Mouse (Mus musculus): Measurements from ENCODE around the gene Igflr1. TPM values are rescaled to one million over a fixed set of nuclear protein-coding genes. Genes with fewer than 3 reads are reported as not detected.

The Igflr1 gene
- polyA plus RNA-seq, 1 experiment from 2014 or later = 3.2 TPM

DNA sequence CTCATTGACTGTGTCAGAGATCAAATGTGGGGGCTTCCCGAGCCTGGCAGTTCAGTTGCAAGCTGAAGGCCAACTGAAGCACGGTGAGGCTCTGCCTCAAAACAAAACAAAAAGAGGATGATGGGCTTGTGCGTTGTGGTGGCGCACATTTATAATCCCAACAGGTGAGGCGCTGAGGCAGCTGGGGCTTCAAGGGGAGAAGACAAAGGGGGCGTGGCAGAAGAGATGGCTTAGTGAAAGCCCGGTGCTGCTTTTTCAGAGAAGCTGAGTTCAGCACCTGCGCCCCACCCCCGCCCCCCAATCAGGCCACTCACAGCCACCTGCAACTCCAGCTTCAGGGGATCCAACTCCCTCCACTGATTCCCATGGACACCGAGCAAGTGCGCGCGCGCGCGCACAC is 43.2 kb downstream of the Igflr1 start:
- Histone ChIP-seq H3K4me1 (ENCODE audit: control insufficient read depth, insufficient read depth, low read length) (peaks cover 6% of the 10 kb centered on the region; the same call in 1 of the 2 replicates), H3K9me3 (replicated peaks; ENCODE audit: control insufficient read depth, low read length) (no peaks in the 10 kb centered on the region), H3K27me3 (ENCODE audit: control insufficient read depth, insufficient read depth, low read length) (0 out of 2 replicates have a peak, but pooled peaks cover 3% of the 10 kb centered on the region), H3K27ac (ENCODE audit: low read depth, low read length) (no peak overlapping the region), H3K4me2 (no peak overlapping the region), H3K4me3 (ENCODE audit: low read depth, low read length) (no peak overlapping the region), H3K9ac (ENCODE audit: low read depth, low read length) (no peak overlapping the region), H3K36me3 (ENCODE audit: control insufficient read depth, insufficient read depth, low read length) (no peaks in the 10 kb centered on the region)
- no peak for ATAC-seq (replicated peaks; ENCODE audit: insufficient number of reproducible peaks, low FRiP score, low TSS enrichment)
- 51% methylated on average over 16 of the region's 16 CpGs for WGBS (ENCODE audit: insufficient replicate concordance)

GRCm38 (mm10) chr7:30610043-30610442 is 44.8 kb downstream of the Igflr1 start:
- no peak overlapping the region for H3K4me3 ChIP-seq (ENCODE audit: low read depth, low read length)
- no peak overlapping the region for H3K9ac ChIP-seq (ENCODE audit: low read depth, low read length)

DNA sequence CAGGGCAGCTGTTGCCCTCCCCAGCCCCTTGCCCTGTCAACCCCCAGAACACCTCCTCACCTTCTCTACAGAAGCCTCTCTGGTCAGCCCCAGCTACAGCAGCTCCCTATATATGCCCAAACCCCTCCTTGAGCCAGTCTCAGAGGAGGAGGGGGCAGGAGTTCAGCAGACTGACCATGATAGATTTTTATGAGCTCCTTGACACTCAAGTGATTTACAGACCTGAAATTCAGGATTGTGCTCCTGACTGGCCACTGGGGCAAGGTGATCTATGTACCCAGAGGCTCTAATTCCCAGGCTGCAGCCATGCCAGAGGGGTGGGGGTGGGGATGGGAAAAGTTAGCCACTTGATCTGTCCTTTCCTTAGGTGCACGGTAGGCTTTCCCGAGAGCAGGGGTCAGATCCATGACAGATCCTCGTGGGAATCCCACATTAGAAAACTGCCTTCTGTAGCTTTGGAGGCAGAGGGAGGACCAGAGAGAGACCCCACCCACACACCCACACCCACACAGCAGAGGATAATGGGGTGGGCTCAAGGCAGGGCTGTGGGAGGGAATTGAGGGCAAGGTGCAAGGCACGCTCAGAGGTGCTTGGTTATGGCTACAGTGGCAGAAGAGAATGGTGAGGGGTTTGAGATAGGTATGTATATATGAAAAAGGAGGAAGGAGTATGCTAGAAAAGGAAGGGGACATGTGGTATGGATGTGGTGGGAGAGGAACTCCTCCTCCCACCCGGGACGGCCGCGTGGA is 47.6 kb downstream of the Igflr1 start, which contains the start of gene Upk1a:
Gene Upk1a (minus strand): TSS at position 194 of the 749 bp plus-strand sequence.
- WGBS (ENCODE audit: insufficient replicate concordance) = 74% methylated on average over 8 of the region's 8 CpGs
- ATAC-seq (replicated peaks; ENCODE audit: insufficient number of reproducible peaks, low FRiP score, low TSS enrichment) = no peak

More at GRCm38 (mm10) chr7:30610043-30610442, 44.8 kb downstream of the Igflr1 start:
- Histone ChIP-seq H3K4me1 (ENCODE audit: control insufficient read depth, insufficient read depth, low read length) (peaks cover 6% of the 10 kb centered on the region; the same call in 1 of the 2 replicates), H3K9me3 (replicated peaks; ENCODE audit: control insufficient read depth, low read length) (no peaks in the 10 kb centered on the region), H3K27me3 (ENCODE audit: control insufficient read depth, insufficient read depth, low read length) (0 out of 2 replicates have a peak, but pooled peaks cover 3% of the 10 kb centered on the region), H3K4me2 (no peak overlapping the region), H3K27ac (ENCODE audit: low read depth, low read length) (no peak overlapping the region), H3K36me3 (ENCODE audit: control insufficient read depth, insufficient read depth, low read length) (no peaks in the 10 kb centered on the region)
- ATAC-seq (replicated peaks; ENCODE audit: insufficient number of reproducible peaks, low FRiP score, low TSS enrichment) = no peak
- 29% methylated on average over 7 of the region's 7 CpGs for WGBS (ENCODE audit: insufficient replicate concordance)

DNA sequence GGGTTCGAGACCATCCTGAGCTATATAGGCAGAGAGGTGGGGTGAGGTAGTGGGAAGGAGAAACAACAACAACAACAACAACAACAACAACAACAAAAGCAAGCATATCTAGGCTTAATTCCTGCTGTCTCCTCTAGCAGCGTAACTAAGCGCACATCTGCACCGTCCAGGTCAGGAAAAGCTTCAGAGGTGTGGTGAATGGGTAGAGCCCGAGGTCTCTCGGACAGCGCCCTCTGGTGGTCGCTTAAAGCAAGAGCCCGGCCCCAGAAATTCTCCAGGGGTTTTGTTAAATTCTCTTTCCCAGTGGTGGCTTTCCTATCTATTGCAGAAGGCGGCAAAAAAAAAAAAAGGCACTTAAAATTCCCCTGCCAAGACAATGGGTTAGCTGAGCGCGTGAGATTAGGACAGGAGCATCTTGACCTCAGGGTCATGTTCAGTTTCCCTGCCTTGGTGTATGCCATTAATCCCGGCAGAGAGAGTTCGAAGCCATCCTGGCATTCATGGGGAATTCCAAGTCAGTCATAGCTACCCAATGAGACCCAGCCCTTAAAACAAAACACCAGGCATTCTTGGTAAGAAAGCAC is 48.4 kb downstream of the Igflr1 start:
- ATAC-seq (replicated peaks; ENCODE audit: insufficient number of reproducible peaks, low FRiP score, low TSS enrichment) = no peak
- no peak overlapping the region for H3K9ac ChIP-seq (ENCODE audit: low read depth, low read length)
- WGBS (ENCODE audit: insufficient replicate concordance) = 24% methylated on average over 14 of the region's 14 CpGs

More for the DNA sequence above, 47.6 kb downstream of the Igflr1 start, which contains the start of gene Upk1a:
- Histone ChIP-seq H3K4me3 (ENCODE audit: low read depth, low read length) (no peak within 1 kb of the TSS), H3K4me2 (no peak within 1 kb of the TSS), H3K27me3 (ENCODE audit: control insufficient read depth, insufficient read depth, low read length) (0 out of 2 replicates have a peak, but pooled peaks cover 3% of the 10 kb centered on the region), H3K36me3 (ENCODE audit: control insufficient read depth, insufficient read depth, low read length) (peaks cover 18% of the 10 kb centered on the region), H3K4me1 (ENCODE audit: control insufficient read depth, insufficient read depth, low read length) (peaks cover 6% of the 10 kb centered on the region; the same call in 1 of the 2 replicates), H3K9me3 (replicated peaks; ENCODE audit: control insufficient read depth, low read length) (no peaks in the 10 kb centered on the region), H3K9ac (ENCODE audit: low read depth, low read length) (no peak within 1 kb of the TSS), H3K27ac (ENCODE audit: low read depth, low read length) (no peak within 1 kb of the TSS)

DNA sequence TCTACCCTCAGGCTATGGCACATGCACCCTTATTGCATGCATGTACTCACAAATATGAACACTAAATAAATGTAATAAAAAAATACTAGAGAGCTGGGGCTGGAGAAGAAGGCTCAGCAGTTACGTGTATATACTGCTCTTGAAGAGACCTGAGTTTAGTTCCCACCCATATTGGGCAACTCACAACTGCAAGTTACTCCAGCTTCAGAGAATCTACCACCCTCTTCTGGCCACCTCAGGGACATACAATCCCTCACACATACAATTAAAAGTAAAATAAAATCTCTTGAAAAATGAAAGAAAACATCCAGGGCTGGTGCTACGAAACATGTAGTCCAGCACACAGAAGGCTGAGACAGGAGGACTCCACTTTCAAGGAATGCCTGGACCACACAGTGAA is 49.2 kb downstream of the Igflr1 start:
- ATAC-seq (replicated peaks; ENCODE audit: insufficient number of reproducible peaks, low FRiP score, low TSS enrichment) = no peak

More for the DNA sequence above, 48.4 kb downstream of the Igflr1 start:
- Histone ChIP-seq H3K27ac (ENCODE audit: low read depth, low read length) (no peak overlapping the region), H3K9me3 (replicated peaks; ENCODE audit: control insufficient read depth, low read length) (no peaks in the 10 kb centered on the region), H3K27me3 (ENCODE audit: control insufficient read depth, insufficient read depth, low read length) (0 out of 2 replicates have a peak, but pooled peaks cover 3% of the 10 kb centered on the region), H3K4me1 (ENCODE audit: control insufficient read depth, insufficient read depth, low read length) (peaks cover 6% of the 10 kb centered on the region; the same call in 1 of the 2 replicates), H3K36me3 (ENCODE audit: control insufficient read depth, insufficient read depth, low read length) (peaks cover 26% of the 10 kb centered on the region), H3K4me2 (no peak overlapping the region), H3K4me3 (ENCODE audit: low read depth, low read length) (no peak overlapping the region)

GRCm38 (mm10) chr7:30615049-30615760 is 50.0 kb downstream of the Igflr1 start:
- WGBS (ENCODE audit: insufficient replicate concordance) = 56% methylated on average over 5 of the region's 5 CpGs
- Histone ChIP-seq H3K9ac (ENCODE audit: low read depth, low read length) (no peak overlapping the region), H3K4me3 (ENCODE audit: low read depth, low read length) (no peak overlapping the region), H3K9me3 (replicated peaks; ENCODE audit: control insufficient read depth, low read length) (no peaks in the 10 kb centered on the region), H3K27me3 (ENCODE audit: control insufficient read depth, insufficient read depth, low read length) (no peaks in the 10 kb centered on the region), H3K27ac (ENCODE audit: low read depth, low read length) (no peak overlapping the region), H3K4me1 (ENCODE audit: control insufficient read depth, insufficient read depth, low read length) (peaks cover 2% of the 10 kb centered on the region; the same call in 1 of the 2 replicates), H3K36me3 (ENCODE audit: control insufficient read depth, insufficient read depth, low read length) (peaks cover 34% of the 10 kb centered on the region), H3K4me2 (no peak overlapping the region)
- no peak for ATAC-seq (replicated peaks; ENCODE audit: insufficient number of reproducible peaks, low FRiP score, low TSS enrichment)

More for the DNA sequence above, 49.2 kb downstream of the Igflr1 start:
- no peaks in the 10 kb centered on the region for H3K9me3 ChIP-seq (replicated peaks; ENCODE audit: control insufficient read depth, low read length)
- H3K4me1 ChIP-seq (ENCODE audit: control insufficient read depth, insufficient read depth, low read length) = peaks cover 6% of the 10 kb centered on the region; the same call in 1 of the 2 replicates
- no peaks in the 10 kb centered on the region for H3K27me3 ChIP-seq (ENCODE audit: control insufficient read depth, insufficient read depth, low read length)
- H3K4me2 ChIP-seq = no peak overlapping the region
- no peak overlapping the region for H3K27ac ChIP-seq (ENCODE audit: low read depth, low read length)
- H3K36me3 ChIP-seq (ENCODE audit: control insufficient read depth, insufficient read depth, low read length) = peaks cover 33% of the 10 kb centered on the region
- H3K4me3 ChIP-seq (ENCODE audit: low read depth, low read length) = no peak overlapping the region
- WGBS (ENCODE audit: insufficient replicate concordance) = 67% methylated on average over 2 of the region's 2 CpGs
- H3K9ac ChIP-seq (ENCODE audit: low read depth, low read length) = no peak overlapping the region

Small RNA genes within 50 kb of the gene (microRNA-seq; reads per million reads assigned to microRNA genes)
- gene Gm38670 (ENCODE audit: borderline number of aligned reads) (1.3 reads per million, percentile 17 among the genes with 10 or more reads in this experiment), gene Mir3569 (ENCODE audit: borderline number of aligned reads) (0.47 reads per million)

Other genes with a start within 250 kb of the Igflr1 start
- not detected in 2 replicates for gene E130208F15Rik, start 243.7 kb upstream of the Igflr1 start, polyA plus RNA-seq (2014; fragmentation: Nextera tagmentation; extraction: Ambion mirVana)
- gene Sdhaf1, start 241.5 kb upstream of the Igflr1 start, polyA plus RNA-seq (2014; fragmentation: Nextera tagmentation; extraction: Ambion mirVana) = 14.6 and 16.6 TPM in 2 replicates
- gene Lrfn3, start 202.7 kb upstream of the Igflr1 start, polyA plus RNA-seq (2014; fragmentation: Nextera tagmentation; extraction: Ambion mirVana) = 1.4 and 1.5 TPM in 2 replicates
- 8.9 and 9.2 TPM in 2 replicates for gene Tyrobp, start 151.7 kb upstream of the Igflr1 start, polyA plus RNA-seq (2014; fragmentation: Nextera tagmentation; extraction: Ambion mirVana)
- gene Hcst, start 145.6 kb upstream of the Igflr1 start, polyA plus RNA-seq (2014; fragmentation: Nextera tagmentation; extraction: Ambion mirVana) = 0.53 and 0.99 TPM in 2 replicates
- gene Nfkbid, start 143.7 kb upstream of the Igflr1 start, polyA plus RNA-seq (2014; fragmentation: Nextera tagmentation; extraction: Ambion mirVana) = 1.0 and 1.4 TPM in 2 replicates
- gene Aplp1, start 119.9 kb upstream of the Igflr1 start, polyA plus RNA-seq (2014; fragmentation: Nextera tagmentation; extraction: Ambion mirVana) = 34.9 and 37.8 TPM in 2 replicates
- 1.5 and 3.7 TPM in 2 replicates for gene Kirrel2, start 107.7 kb upstream of the Igflr1 start, polyA plus RNA-seq (2014; fragmentation: Nextera tagmentation; extraction: Ambion mirVana)
- gene Nphs1, start 107.1 kb upstream of the Igflr1 start, polyA plus RNA-seq (2014; fragmentation: Nextera tagmentation; extraction: Ambion mirVana) = 0.10 and 0.37 TPM in 2 replicates
- gene Prodh2, start 71.8 kb upstream of the Igflr1 start, polyA plus RNA-seq (2014; fragmentation: Nextera tagmentation; extraction: Ambion mirVana) = 0.37 TPM in 1 of 2 replicates, not detected in the other
- gene Arhgap33, start 30.4 kb upstream of the Igflr1 start, polyA plus RNA-seq (2014; fragmentation: Nextera tagmentation; extraction: Ambion mirVana) = 6.0 and 7.2 TPM in 2 replicates
- 10.7 and 12.5 TPM in 2 replicates for gene Hspb6, start 13.2 kb upstream of the Igflr1 start, polyA plus RNA-seq (2014; fragmentation: Nextera tagmentation; extraction: Ambion mirVana)
- gene Proser3, start 13.1 kb upstream of the Igflr1 start, polyA plus RNA-seq (2014; fragmentation: Nextera tagmentation; extraction: Ambion mirVana) = 10.3 and 12.7 TPM in 2 replicates
- gene Lin37, start 5.6 kb upstream of the Igflr1 start, polyA plus RNA-seq (2014; fragmentation: Nextera tagmentation; extraction: Ambion mirVana) = 33.6 and 34.8 TPM in 2 replicates
- gene U2af1l4, start 2.1 kb upstream of the Igflr1 start, polyA plus RNA-seq (2014; fragmentation: Nextera tagmentation; extraction: Ambion mirVana) = 87.6 and 91.2 TPM in 2 replicates
- 5.4 and 5.5 TPM in 2 replicates for gene Gm49396, start 2.1 kb upstream of the Igflr1 start, polyA plus RNA-seq (2014; fragmentation: Nextera tagmentation; extraction: Ambion mirVana)
- 102 and 107 TPM in 2 replicates for gene Psenen, start 1.8 kb upstream of the Igflr1 start, polyA plus RNA-seq (2014; fragmentation: Nextera tagmentation; extraction: Ambion mirVana)
- 7.1 and 8.1 TPM in 2 replicates for gene Kmt2b, start 23.3 kb downstream of the Igflr1 start, polyA plus RNA-seq (2014; fragmentation: Nextera tagmentation; extraction: Ambion mirVana)
- 0.14 TPM in 1 of 2 replicates, not detected in the other for gene Zbtb32, start 33.5 kb downstream of the Igflr1 start, polyA plus RNA-seq (2014; fragmentation: Nextera tagmentation; extraction: Ambion mirVana)
- 0.31 and 0.47 TPM in 2 replicates for gene Upk1a, start 47.4 kb downstream of the Igflr1 start, polyA plus RNA-seq (2014; fragmentation: Nextera tagmentation; extraction: Ambion mirVana)
- 1,669 and 1,746 TPM in 2 replicates for gene Cox6b1, start 60.7 kb downstream of the Igflr1 start, polyA plus RNA-seq (2014; fragmentation: Nextera tagmentation; extraction: Ambion mirVana)
- 2.6 and 3.6 TPM in 2 replicates for gene Etv2, start 70.4 kb downstream of the Igflr1 start, polyA plus RNA-seq (2014; fragmentation: Nextera tagmentation; extraction: Ambion mirVana)
- 76.7 and 82.8 TPM in 2 replicates for gene Rbm42, start 84.9 kb downstream of the Igflr1 start, polyA plus RNA-seq (2014; fragmentation: Nextera tagmentation; extraction: Ambion mirVana)
- 35.0 and 37.6 TPM in 2 replicates for gene Haus5, start 99.6 kb downstream of the Igflr1 start, polyA plus RNA-seq (2014; fragmentation: Nextera tagmentation; extraction: Ambion mirVana)
- gene Pmis2, start 106.2 kb downstream of the Igflr1 start, polyA plus RNA-seq (2014; fragmentation: Nextera tagmentation; extraction: Ambion mirVana) = not detected in 2 replicates
- gene 2200002J24Rik, start 133.5 kb downstream of the Igflr1 start, polyA plus RNA-seq (2014; fragmentation: Nextera tagmentation; extraction: Ambion mirVana) = 0.70 and 1.6 TPM in 2 replicates
- gene Atp4a, start 146.8 kb downstream of the Igflr1 start, polyA plus RNA-seq (2014; fragmentation: Nextera tagmentation; extraction: Ambion mirVana) = 0.17 and 1.4 TPM in 2 replicates
- 172 and 173 TPM in 2 replicates for gene Tmem147, start 164.1 kb downstream of the Igflr1 start, polyA plus RNA-seq (2014; fragmentation: Nextera tagmentation; extraction: Ambion mirVana)
- 0.25 and 0.36 TPM in 2 replicates for gene Gapdhs, start 178.3 kb downstream of the Igflr1 start, polyA plus RNA-seq (2014; fragmentation: Nextera tagmentation; extraction: Ambion mirVana)
- gene Sbsn, start 186.0 kb downstream of the Igflr1 start, polyA plus RNA-seq (2014; fragmentation: Nextera tagmentation; extraction: Ambion mirVana) = 0.49 and 0.56 TPM in 2 replicates
- 1.1 and 1.2 TPM in 2 replicates for gene Dmkn, start 198.3 kb downstream of the Igflr1 start, polyA plus RNA-seq (2014; fragmentation: Nextera tagmentation; extraction: Ambion mirVana)
- gene Krtdap, start 222.5 kb downstream of the Igflr1 start, polyA plus RNA-seq (2014; fragmentation: Nextera tagmentation; extraction: Ambion mirVana) = not detected in 2 replicates